16 mouse cellular contexts compared by ENCODE assay signal in the genomic region with DNA sequence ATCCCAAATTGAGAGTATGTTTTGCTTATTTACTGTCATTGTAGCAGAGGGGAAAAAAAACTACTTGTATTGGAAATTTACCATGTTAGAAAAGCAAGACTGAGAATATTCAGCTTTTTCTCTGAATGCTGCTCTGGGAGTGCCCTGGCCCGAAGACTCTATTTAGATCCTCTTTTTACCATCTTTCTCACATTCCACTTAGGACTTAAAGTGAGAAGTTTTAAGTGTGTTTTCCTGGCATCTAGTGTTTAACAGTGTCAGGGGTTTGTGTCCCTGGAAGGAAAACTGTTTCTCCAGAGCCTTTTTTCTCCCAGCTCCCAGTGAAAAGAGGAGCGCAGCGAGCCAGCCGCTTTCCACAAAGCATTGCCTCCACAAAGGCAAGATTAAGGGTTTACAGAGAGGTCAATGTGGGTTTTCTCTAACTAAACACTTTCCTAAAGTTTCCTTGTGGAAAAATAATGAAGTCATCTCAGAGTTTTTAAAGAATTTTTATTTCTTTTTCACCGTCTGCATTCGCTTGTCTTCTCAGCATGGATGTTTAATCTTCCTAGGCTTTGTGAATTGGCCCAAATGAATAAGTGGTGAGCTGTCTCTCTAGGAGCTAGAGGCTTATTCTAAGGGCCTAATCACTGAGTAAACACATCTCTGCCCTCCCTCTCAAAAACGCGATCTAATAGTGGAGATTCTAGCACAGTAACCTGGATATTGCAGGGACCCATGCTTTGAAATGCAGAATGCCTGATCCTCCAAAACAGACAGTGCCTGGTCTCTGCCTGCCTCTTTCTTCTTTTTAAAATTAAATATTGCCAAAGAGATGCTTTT.
DNase-seq lines count a peak whose midpoint lies in the region; ATAC-seq and TF ChIP-seq lines count a peak whose summit lies in the region.
"Had no signal": no experiment of that assay in that cellular context is flagged by ENCODE, and none has a peak within 500 bp of the region (broad histone marks: within the 10 kb centered on the region; RNA-seq: fewer than 3 reads in every experiment).

No protein-coding gene starts in this region.

- no peak for TF ChIP-seq POLR2A in limb, embryonic 14.5 days (IDR thresholded peaks at IDR 0.05; ENCODE audit: borderline replicate concordance, extremely low read depth, insufficient read depth, insufficient read length)

- no peak overlapping the region for H3K4me3 ChIP-seq in limb, embryonic 14.5 days (replicated peaks; ENCODE audit: low read length)
- H3K4me3 ChIP-seq in limb, embryonic 10.5 days, result no peak overlapping the region
- no peak overlapping the region for H3K4me3 ChIP-seq in midbrain, embryonic 16.5 days (ENCODE audit: low read depth, low read length)
- no peak overlapping the region for H3K4me3 ChIP-seq in hindbrain, embryonic 16.5 days (ENCODE audit: low read length)
- H3K4me3 ChIP-seq: hindbrain, embryonic 10.5 days had no signal

- peaks cover 2% of the 10 kb centered on the region; the same call in 1 of the 2 replicates for H3K36me3 ChIP-seq in limb, embryonic 14.5 days (ENCODE audit: control insufficient read depth, insufficient read depth, low read length)
- H3K36me3 ChIP-seq in limb, embryonic 10.5 days, result no peaks in the 10 kb centered on the region
- 0 out of 2 replicates have a peak, but pooled peaks cover 4% of the 10 kb centered on the region for H3K36me3 ChIP-seq in midbrain, embryonic 16.5 days (ENCODE audit: control insufficient read depth, insufficient read depth, low read length)
- no peaks in the 10 kb centered on the region for H3K36me3 ChIP-seq in hindbrain, embryonic 16.5 days (ENCODE audit: control insufficient read depth, insufficient read depth, low read length)
- H3K36me3 ChIP-seq: hindbrain, embryonic 10.5 days had no signal

- H3K27me3 ChIP-seq in limb, embryonic 14.5 days (ENCODE audit: control insufficient read depth, insufficient read depth, low read length), result no peaks in the 10 kb centered on the region
- no peaks in the 10 kb centered on the region for H3K27me3 ChIP-seq in limb, embryonic 10.5 days (ENCODE audit: low read depth, poor library complexity, severe bottlenecking)
- no peaks in the 10 kb centered on the region; the same call in 1 of the 2 replicates for H3K27me3 ChIP-seq in midbrain, embryonic 16.5 days (ENCODE audit: control insufficient read depth, insufficient read depth, low read depth, low read length)
- no peaks in the 10 kb centered on the region for H3K27me3 ChIP-seq in hindbrain, embryonic 16.5 days (replicated peaks; ENCODE audit: control insufficient read depth, insufficient read depth, low read length)
- H3K27me3 ChIP-seq: Patski had no signal

- 51% methylated on average over 8 of the region's 8 CpGs for WGBS in limb, embryonic 14.5 days
- 68% methylated on average over 8 of the region's 8 CpGs for WGBS in limb, embryonic 10.5 days
- WGBS in midbrain, embryonic 16.5 days, result 15% methylated on average over 8 of the region's 8 CpGs
- 31% methylated on average over 8 of the region's 8 CpGs for WGBS in hindbrain, embryonic 16.5 days

- H3K4me1 ChIP-seq in limb, embryonic 14.5 days (ENCODE audit: control insufficient read depth, insufficient read depth, low read length), result 0 out of 2 replicates have a peak, but pooled peaks cover 5% of the 10 kb centered on the region
- H3K4me1 ChIP-seq in limb, embryonic 10.5 days, result peaks cover 27% of the 10 kb centered on the region
- H3K4me1 ChIP-seq in midbrain, embryonic 16.5 days (ENCODE audit: control insufficient read depth, insufficient read depth, low read length), result peaks cover 8% of the 10 kb centered on the region
- H3K4me1 ChIP-seq in hindbrain, embryonic 16.5 days (ENCODE audit: control insufficient read depth, insufficient read depth, low read depth, low read length), result peaks cover 8% of the 10 kb centered on the region; the same call in 1 of the 2 replicates

- no peak overlapping the region for H3K27ac ChIP-seq in limb, embryonic 14.5 days (replicated peaks; ENCODE audit: low read depth, low read length)
- H3K27ac ChIP-seq in limb, embryonic 10.5 days, result no peak overlapping the region
- no peak overlapping the region for H3K27ac ChIP-seq in midbrain, embryonic 16.5 days (ENCODE audit: low read length)
- H3K27ac ChIP-seq in hindbrain, embryonic 16.5 days (ENCODE audit: low read depth, low read length), result no peak overlapping the region
- H3K27ac ChIP-seq: hindbrain, embryonic 10.5 days had no signal

- peak; percentile 8 for DNase-seq in heart, adult 11 months
- DNase-seq in heart, adult 9 months (ENCODE audit: low spot score in 2 of 2), result no peak
- peak; percentile 15 for DNase-seq in limb, embryonic 14.5 days (ENCODE audit: low spot score)
- DNase-seq in limb, embryonic 10.5 days (ENCODE audit: low spot score), result no peak
- peak; percentile 16 for DNase-seq in embryo, embryonic 9.5 days (ENCODE audit: extremely low spot score)
- DNase-seq in testis, postnatal 10 days (ENCODE audit: low spot score), result no peak
- DNase-seq: cerebellum, postnatal 25 days; gastrocnemius, postnatal 14 days; liver; lung, adult 18-20 months; lung, postnatal 36 days had no signal

- no peak for ATAC-seq in limb, embryonic 14.5 days (ENCODE audit: low FRiP score, low read depth)
- 0 out of 2 replicates have a peak, but pooled peaks have one; percentile 42 for ATAC-seq in midbrain, embryonic 16.5 days
- no peak for ATAC-seq in hindbrain, embryonic 16.5 days
- ATAC-seq: inflammation-experienced regulatory T-cells, adult 6 months; Patski had no signal

- no peaks in the 10 kb centered on the region for H3K9me3 ChIP-seq in limb, embryonic 14.5 days (ENCODE audit: control insufficient read depth, low read length)
- H3K9me3 ChIP-seq in limb, embryonic 10.5 days (replicated peaks), result no peaks in the 10 kb centered on the region
- no peaks in the 10 kb centered on the region for H3K9me3 ChIP-seq in midbrain, embryonic 16.5 days (replicated peaks; ENCODE audit: control insufficient read depth, low read length, poor library complexity, severe bottlenecking)
- no peaks in the 10 kb centered on the region for H3K9me3 ChIP-seq in hindbrain, embryonic 16.5 days (ENCODE audit: control insufficient read depth, low read length)
- H3K9me3 ChIP-seq: hindbrain, embryonic 10.5 days had no signal

- no peak overlapping the region for H3K4me2 ChIP-seq in limb, embryonic 14.5 days (replicated peaks; ENCODE audit: low read depth, low read length, severe bottlenecking)
- no peak overlapping the region for H3K4me2 ChIP-seq in midbrain, embryonic 16.5 days (ENCODE audit: low read length)
- no peak overlapping the region for H3K4me2 ChIP-seq in hindbrain, embryonic 16.5 days (ENCODE audit: low read length)

- no peak overlapping the region for H3K9ac ChIP-seq in limb, embryonic 14.5 days (ENCODE audit: low read depth, low read length, severe bottlenecking)
- no peak overlapping the region for H3K9ac ChIP-seq in midbrain, embryonic 16.5 days (ENCODE audit: low read depth, low read length)
- no peak overlapping the region for H3K9ac ChIP-seq in hindbrain, embryonic 16.5 days (ENCODE audit: low read depth, low read length)

Comparison
In these comparisons a context has a peak if more than half of its experiments do, and no peak if none do; other contexts are left out.
1. DNase-seq: peak in heart, adult 11 months (single experiment), limb, embryonic 14.5 days (single experiment) and embryo, embryonic 9.5 days (single experiment); none in heart, adult 9 months (0 of 2), limb, embryonic 10.5 days (single experiment) and testis, postnatal 10 days (single experiment).